Comparison of ENCODE assay signal across 14 mouse cellular contexts in genomic region chr17:14812631-14813030, GRCm38 (mm10).
"Had no signal": no experiment of that assay in that cellular context is flagged by ENCODE, and none has a peak within 500 bp of the region (broad histone marks: within the 10 kb centered on the region; RNA-seq: fewer than 3 reads in every experiment).

No protein-coding gene starts in this region.

- H3K4me3 ChIP-seq: layer of hippocampus, adult 2 months; midbrain, embryonic 13.5 days; neural tube, embryonic 12.5 days had no signal

- H3K27ac ChIP-seq: kidney, postnatal 0 days; layer of hippocampus, adult 2 months; liver, embryonic 14.5 days; midbrain, embryonic 13.5 days; neural tube, embryonic 12.5 days had no signal

- DNase-seq: kidney, adult 9 months; kidney, postnatal 4 days; left cerebral cortex, postnatal 4 days; liver; lung, adult 18-20 months; lung, postnatal 36 days; spleen, adult 18-20 months; thymus, adult 18-20 months; thymus, postnatal 14 days had no signal
